Mouse (Mus musculus) spleen, adult 12 weeks (tissue): ENCODE results near the gene Xpnpep3.
"Not testable (repeated sequence)": the region's sequence is repeated elsewhere in the genome, so short reads cannot be mapped to it uniquely, and the experiment has no call there.

ENCODE experiments used
- DNase-seq: peaks from one replicate; pipeline ENCODE4 v3.0.0; 2022; ENCODE audit warnings: low spot score

Xpnpep3 gene

DNA sequence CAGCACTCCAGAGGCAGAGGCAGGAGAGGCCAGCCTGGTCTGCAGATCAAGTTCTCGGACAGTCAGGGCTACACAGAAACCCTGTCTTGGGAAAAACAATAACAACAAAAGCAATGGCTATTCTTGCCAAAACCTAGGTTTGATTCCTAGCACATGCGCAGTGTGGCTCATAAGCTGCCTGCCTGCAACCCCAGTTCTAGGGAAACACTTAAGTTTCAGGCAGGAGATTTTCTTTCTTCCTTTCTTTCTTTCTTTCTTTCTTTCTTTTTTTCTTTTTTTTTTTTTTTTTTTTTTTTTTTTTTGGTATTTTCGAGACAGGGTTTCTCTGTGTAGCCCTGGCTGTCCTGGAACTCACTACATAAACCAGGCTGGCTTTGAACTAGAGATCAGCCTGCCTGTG, 80.3 kb downstream of the Xpnpep3 start:
- not testable (repeated sequence) for DNase-seq

- DNase-seq, result peak; percentile 60
Measured at GRCm38 (mm10) chr15:81480977-81481379, 81.0 kb downstream of the Xpnpep3 start.

DNA sequence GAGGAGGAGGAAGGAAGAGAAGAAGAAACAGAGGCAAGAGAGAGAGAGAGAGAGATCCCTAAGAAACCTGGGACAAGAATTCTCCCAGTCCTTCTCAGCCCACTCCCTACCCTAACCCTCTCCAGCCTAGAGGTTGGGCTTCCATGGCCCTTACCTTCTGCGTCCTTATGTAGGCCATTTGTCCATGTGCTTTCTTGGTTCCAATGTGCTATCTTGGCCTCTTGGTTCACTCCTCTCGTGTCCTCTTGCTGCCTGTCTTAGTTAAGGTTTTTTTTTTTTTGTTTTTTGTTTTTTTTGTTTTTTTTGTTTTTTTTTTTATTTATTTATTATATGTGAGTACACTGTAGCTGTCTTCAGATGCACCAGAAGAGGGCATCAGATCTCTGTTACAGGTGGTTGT, 83.0 kb downstream of the Xpnpep3 start:
- no peak for DNase-seq

- no peak for DNase-seq
Measured at GRCm38 (mm10) chr15:81483691-81484090, 83.8 kb downstream of the Xpnpep3 start.

DNA sequence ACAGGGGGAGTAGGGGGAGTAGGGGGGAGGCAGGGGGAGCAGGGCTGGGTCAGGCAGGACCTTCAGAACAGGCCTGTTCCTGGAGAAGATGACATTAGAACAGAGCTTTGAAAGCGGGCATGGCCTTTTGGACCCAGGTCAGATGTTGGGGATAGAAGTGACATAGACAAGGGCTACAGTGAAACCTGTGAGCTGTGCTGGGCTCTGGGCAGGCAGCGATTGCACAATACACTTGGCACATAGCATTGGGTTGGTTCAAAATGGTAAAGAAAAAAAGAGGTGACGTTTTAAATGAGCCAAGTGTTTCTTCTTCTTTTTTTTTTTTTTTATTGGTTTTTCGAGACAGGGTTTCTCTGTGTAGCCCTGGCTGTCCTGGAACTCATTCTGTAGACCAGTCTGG, 85.5 kb downstream of the Xpnpep3 start:
- DNase-seq, result no peak

DNA sequence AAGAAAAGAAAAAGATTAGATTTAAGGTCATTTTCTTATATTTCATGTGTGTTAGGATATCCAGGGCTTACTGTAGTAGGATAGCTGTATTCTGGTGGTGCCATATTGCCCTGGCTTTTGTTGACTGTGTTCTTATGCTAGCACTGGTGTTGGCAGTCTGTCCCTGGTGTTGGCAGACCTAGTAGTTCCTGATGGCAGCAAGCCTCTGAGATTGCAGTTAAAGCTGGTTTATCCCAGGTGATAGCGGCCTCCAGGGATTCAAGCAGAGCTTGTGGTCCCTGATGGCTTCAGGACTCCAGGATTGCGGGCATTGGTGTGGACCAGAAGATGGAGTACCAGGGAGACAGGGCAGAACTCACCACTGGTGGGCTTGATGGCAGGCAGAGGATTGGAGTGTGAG, 103.5 kb downstream of the Xpnpep3 start:
- DNase-seq, result no peak

GRCm38 (mm10) chr15:81503995-81504394, 104.1 kb downstream of the Xpnpep3 start:
- no peak for DNase-seq
